Mouse (Mus musculus): ENCODE measurements at regions not wholly inside any gene's neighbourhood (a gene's known extent, or its start where the extent isn't known, plus 50 kb on each side); places are given as distances from the start of the nearest gene placed in this dataset.

GRCm38 (mm10) chr8:26590591-26591212 lies 386.4 kb upstream of the Zfp703 start:
- TF ChIP-seq CTCF (IDR thresholded peaks at IDR 0.05; ENCODE audit: low read depth) (no peak), EP300 (IDR thresholded peaks at IDR 0.05; ENCODE audit: low read depth) (no peak)
